Mouse (Mus musculus) liver, adult 2 months (tissue): ENCODE data around the gene Exog. TPM values are rescaled to one million over a fixed set of nuclear protein-coding genes. Genes with fewer than 3 reads are reported as not detected.

ENCODE experiments used
- DNase-seq: peaks from one replicate; pipeline ENCODE4 v3.0.0-alpha.2; 2011; ENCODE audit warnings: low read depth, low spot score; ENCODE audit errors: extremely low read depth
- H3K27ac ChIP-seq: fragments of 200-500 bp; replicated peaks from 2 replicates; pipeline ENCODE4 v1.5.1; 2012; ENCODE audit warnings: low read depth, mild to moderate bottlenecking, control low read depth, inconsistent platforms, low read length; ENCODE audit not compliant: insufficient read depth
- H3K27me3 ChIP-seq: fragments of 200-500 bp; 2 replicates; pipeline ENCODE4 v1.6.1; 2012; ENCODE audit warnings: mild to moderate bottlenecking, moderate library complexity, low read length, inconsistent platforms; ENCODE audit not compliant: control insufficient read depth, insufficient read depth
- H3K36me3 ChIP-seq: fragments of 200-500 bp; 2 replicates; pipeline ENCODE4 v1.6.1; 2012; ENCODE audit warnings: low read length, inconsistent platforms; ENCODE audit not compliant: control insufficient read depth, insufficient read depth
- H3K4me1 ChIP-seq: fragments of 200-500 bp; 2 replicates; pipeline ENCODE4 v1.6.1; 2011; ENCODE audit warnings: low read length; ENCODE audit not compliant: control insufficient read depth, insufficient read depth
- H3K4me3 ChIP-seq: fragments of 200-500 bp; 2 replicates; pipeline ENCODE4 v1.5.1; 2011; ENCODE audit warnings: low read depth, mild to moderate bottlenecking, control low read depth, low read length, moderate library complexity; ENCODE audit not compliant: insufficient read depth
- H3K79me2 ChIP-seq: fragments of 200-500 bp; 2 replicates; pipeline ENCODE4 v1.6.1; 2012; ENCODE audit warnings: inconsistent platforms, mild to moderate bottlenecking, low read length, moderate library complexity; ENCODE audit not compliant: control insufficient read depth, insufficient read depth
- H3K9ac ChIP-seq: fragments of 200-500 bp; 2 replicates; pipeline ENCODE4 v1.6.1; 2012; ENCODE audit warnings: low read depth, mild to moderate bottlenecking, control low read depth, inconsistent platforms, low read length
- CTCF ChIP-seq: fragments of 200-500 bp; IDR thresholded peaks from 2 replicates; pipeline ENCODE4 v1.5.1; 2011; ENCODE audit warnings: low read depth, low read length, control low read depth
- POLR2A ChIP-seq: fragments of 200-500 bp; IDR thresholded peaks from 2 replicates; pipeline ENCODE4 v1.6.1; 2011; ENCODE audit warnings: low read length, control low read depth; ENCODE audit not compliant: insufficient read depth; ENCODE audit errors: extremely low read depth
- WGBS: fragments of 180-500 bp; shearing (Covaris S2); methylation state at CpG from one replicate; pipeline ENCODE4 v1.1.7; 2018; 5-methylcytosine and 5-hydroxymethylcytosine counted together
- polyA plus RNA-seq: library from polyadenylated mRNA; depleted of rRNA; stranded (reverse); fragments of >200 nt; gene quantifications from 2 replicates; pipeline ENCODE4 v1.2.3, GENCODE M21; 2012
- total RNA-seq: library from RNA; depleted of rRNA; stranded (reverse); fragments of >200 nt; gene quantifications from 2 replicates; pipeline ENCODE4 v1.2.3, GENCODE M21; 2014

The Exog gene
- total and polyA plus RNA-seq, 2 experiments, result 0.92 to 1.1 TPM

GRCm38 (mm10) chr9:119404090-119404489 lies 40.7 kb upstream of the Exog start:
- Histone ChIP-seq H3K9ac (no peak overlapping the region), H3K27me3 (no peaks in the 10 kb centered on the region), H3K27ac (no peak overlapping the region), H3K79me2 (peaks cover 32% of the 10 kb centered on the region), H3K4me1 (peaks cover 23% of the 10 kb centered on the region), H3K4me3 (no peak overlapping the region), H3K36me3 (no peaks in the 10 kb centered on the region)
- WGBS, result 93% methylated on average over 5 of the region's 5 CpGs
- TF ChIP-seq CTCF, result no peak
- no peak for DNase-seq

DNA sequence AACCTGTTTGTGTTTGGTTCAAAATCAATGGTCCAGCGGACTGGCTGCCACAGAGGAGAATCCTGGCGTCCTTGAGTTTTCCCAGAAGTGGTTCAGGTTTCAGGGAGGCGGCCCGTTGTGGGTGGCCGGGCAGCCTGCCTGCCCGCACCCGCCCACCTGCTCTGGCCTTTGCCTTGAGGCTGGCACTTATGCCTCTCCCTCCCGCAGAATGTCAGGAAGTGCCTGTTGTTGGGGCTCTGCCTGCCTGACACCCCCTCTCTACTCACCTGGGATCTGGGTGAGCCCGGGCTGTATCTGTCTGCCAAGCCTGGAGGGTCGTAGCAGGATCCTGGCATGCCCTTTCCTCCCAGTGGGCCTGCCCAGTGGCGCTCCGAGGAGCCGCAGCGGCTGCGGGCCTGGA lies 36.9 kb upstream of the Exog start:
- H3K27me3 ChIP-seq, result no peaks in the 10 kb centered on the region
- 53% methylated on average over 15 of the region's 15 CpGs for WGBS
- no peaks in the 10 kb centered on the region for H3K36me3 ChIP-seq
- H3K4me1 ChIP-seq, result peaks cover 21% of the 10 kb centered on the region
- H3K79me2 ChIP-seq, result peaks cover 42% of the 10 kb centered on the region
- H3K27ac ChIP-seq, result peak overlapping the region; percentile 53
- H3K9ac ChIP-seq, result peak overlapping the region; percentile 49; the same call in 1 of the 2 replicates
- peak overlapping the region; percentile 18; the same call in 1 of the 2 replicates for H3K4me3 ChIP-seq
- peak; percentile 72 for DNase-seq
- TF ChIP-seq CTCF (no peak), POLR2A (no peak)

DNA sequence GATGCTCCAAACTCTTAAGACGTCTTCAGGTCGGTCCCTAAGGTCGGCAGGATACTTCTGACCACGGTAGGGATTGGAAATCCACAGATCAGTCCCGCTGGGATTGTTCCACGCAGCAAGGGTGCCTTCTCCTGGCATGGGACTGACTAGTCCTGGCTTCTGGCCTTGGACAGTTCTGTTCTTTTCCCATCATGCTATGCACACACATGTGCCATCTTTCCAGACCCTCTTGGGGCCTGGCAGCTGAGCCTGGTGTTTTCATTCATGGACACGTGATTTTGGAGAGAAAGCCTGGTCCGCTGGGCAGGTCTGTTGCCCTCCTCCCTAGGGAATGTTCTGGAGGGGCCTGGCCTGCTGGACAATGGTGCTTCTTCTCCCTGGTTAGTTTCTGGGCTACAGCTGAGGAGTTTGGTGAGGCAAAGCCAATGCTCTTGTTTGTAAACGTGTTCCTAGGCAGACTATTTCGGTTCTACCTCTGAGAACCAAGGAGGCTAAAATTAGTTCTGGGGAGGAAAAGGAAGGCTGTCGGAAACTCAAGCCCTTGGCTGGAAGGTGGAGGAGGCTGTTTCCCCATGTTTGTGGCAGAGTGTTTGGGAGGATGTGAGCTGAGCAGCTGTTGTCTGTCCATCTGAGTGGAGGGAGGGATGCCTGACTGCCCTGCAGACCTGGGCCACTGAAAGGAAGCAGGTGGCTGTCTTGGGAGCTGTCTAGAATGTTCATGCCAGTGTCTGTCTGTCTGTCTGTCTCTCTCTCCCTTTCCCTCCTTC lies 35.7 kb upstream of the Exog start:
- Histone ChIP-seq H3K9ac (no peak overlapping the region), H3K27ac (no peak overlapping the region; the same call in 1 of the 2 replicates)
- TF ChIP-seq POLR2A (no peak), CTCF (no peak)

GRCm38 (mm10) chr9:119409864-119410263 lies 34.9 kb upstream of the Exog start:
- Histone ChIP-seq H3K4me3 (no peak overlapping the region), H3K9ac (no peak overlapping the region), H3K4me1 (peaks cover 14% of the 10 kb centered on the region), H3K27me3 (no peaks in the 10 kb centered on the region), H3K36me3 (no peaks in the 10 kb centered on the region), H3K79me2 (peaks cover 42% of the 10 kb centered on the region), H3K27ac (no peak overlapping the region)
- peak; percentile 61 for DNase-seq
- 56% methylated on average over 5 of the region's 5 CpGs for WGBS
- TF ChIP-seq CTCF (no peak), POLR2A (no peak)

More for the DNA sequence above, 35.7 kb upstream of the Exog start:
- Histone ChIP-seq H3K36me3 (no peaks in the 10 kb centered on the region), H3K27me3 (no peaks in the 10 kb centered on the region), H3K4me3 (no peak overlapping the region), H3K4me1 (peaks cover 14% of the 10 kb centered on the region), H3K79me2 (peaks cover 39% of the 10 kb centered on the region)
- no peak for DNase-seq
- WGBS, result 75% methylated on average over 11 of the region's 11 CpGs

- Histone ChIP-seq H3K27ac (no peak overlapping the region), H3K4me3 (peak overlapping the region; percentile 38; the same call in 1 of the 2 replicates), H3K4me1 (no peaks in the 10 kb centered on the region), H3K27me3 (no peaks in the 10 kb centered on the region), H3K36me3 (no peaks in the 10 kb centered on the region), H3K79me2 (peaks cover 34% of the 10 kb centered on the region; the same call in 1 of the 2 replicates), H3K9ac (no peak overlapping the region)
- no peak for DNase-seq
- WGBS, result 83% methylated on average over 18 of the region's 18 CpGs
- no peak for TF ChIP-seq CTCF
- TF ChIP-seq POLR2A, result no peak
These were observed 26.7 kb upstream of the Exog start for GRCm38 (mm10) chr9:119418025-119418424.

- H3K4me1 ChIP-seq, result no peaks in the 10 kb centered on the region
- no peak overlapping the region for H3K4me3 ChIP-seq
- peaks cover 25% of the 10 kb centered on the region; the same call in 1 of the 2 replicates for H3K79me2 ChIP-seq
- TF ChIP-seq POLR2A (no peak), CTCF (no peak)
- H3K36me3 ChIP-seq, result no peaks in the 10 kb centered on the region
- H3K9ac ChIP-seq, result no peak overlapping the region
- H3K27ac ChIP-seq, result no peak overlapping the region
- 96% methylated on average over 12 of the region's 12 CpGs for WGBS
- DNase-seq, result no peak
- H3K27me3 ChIP-seq, result no peaks in the 10 kb centered on the region
These were observed 24.8 kb upstream of the Exog start for GRCm38 (mm10) chr9:119419852-119420438.
